Mouse (Mus musculus): Measurements from ENCODE around the gene Gdpd3. TPM values are rescaled to one million over a fixed set of nuclear protein-coding genes. Genes with fewer than 3 reads are reported as not detected.
"Not testable (repeated sequence)": the region's sequence is repeated elsewhere in the genome, so short reads cannot be mapped to it uniquely, and the experiment has no call there.

The Gdpd3 gene
- polyA plus RNA-seq, 1 experiment from 2014 or later, result 0.55 TPM

DNA sequence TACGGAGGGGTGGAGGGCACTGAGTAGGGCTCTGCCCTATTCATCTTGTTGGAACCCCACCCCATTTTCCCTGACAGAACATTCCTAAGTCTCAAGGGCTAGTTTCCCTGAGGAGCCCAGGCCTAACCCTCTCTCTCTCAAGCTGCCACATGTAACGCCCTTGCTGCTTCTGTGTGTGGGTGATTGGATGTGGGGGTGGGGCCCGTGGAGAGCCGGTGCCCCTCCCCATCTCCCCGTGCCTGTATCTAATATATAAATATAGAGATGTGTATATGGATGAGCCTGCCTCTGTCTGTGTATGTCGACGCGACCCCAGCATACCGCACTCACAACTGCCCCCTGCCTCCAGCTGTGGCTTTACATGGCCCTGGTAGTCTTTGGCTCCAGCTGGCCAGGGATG is 594 bp upstream of the Gdpd3 start:
- no peaks in the 10 kb centered on the region for H3K9me3 ChIP-seq
- H3K27me3 ChIP-seq (ENCODE audit: insufficient read depth, poor library complexity, severe bottlenecking), result no peaks in the 10 kb centered on the region
- peaks cover 26% of the 10 kb centered on the region for H3K4me1 ChIP-seq (replicated peaks)
- H3K4me3 ChIP-seq, result no peak overlapping the region
- H3K36me3 ChIP-seq, result peaks cover 94% of the 10 kb centered on the region
- no peak overlapping the region for H3K27ac ChIP-seq
- no peak for DNase-seq (ENCODE audit: low spot score)
- 94% methylated on average over 9 of the region's 9 CpGs for WGBS

DNA sequence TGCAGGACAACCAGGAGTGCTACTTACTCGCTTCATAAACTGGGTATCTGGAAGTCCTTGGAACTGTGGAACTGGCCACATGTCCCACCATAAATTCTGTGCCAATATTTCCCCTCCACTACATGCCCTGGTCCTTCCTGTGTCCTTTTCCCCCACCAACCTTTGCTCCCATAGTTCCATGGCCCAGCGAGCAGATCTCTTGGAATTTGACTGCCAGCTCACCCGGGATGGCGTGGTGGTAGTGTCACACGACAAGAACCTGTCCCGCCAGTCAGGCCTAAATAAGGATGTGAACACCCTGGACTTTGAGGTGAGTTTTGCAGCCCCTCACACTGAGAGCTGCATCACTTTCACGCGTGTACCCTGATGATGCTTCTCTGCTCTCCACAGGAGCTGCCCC is 867 bp downstream of the Gdpd3 start:
- no peak overlapping the region for H3K4me3 ChIP-seq
- H3K9me3 ChIP-seq, result no peaks in the 10 kb centered on the region
- H3K36me3 ChIP-seq, result peaks cover 91% of the 10 kb centered on the region
- peaks cover 12% of the 10 kb centered on the region for H3K4me1 ChIP-seq (replicated peaks)
- WGBS, result 92% methylated on average over 8 of the region's 8 CpGs
- no peak for DNase-seq (ENCODE audit: low spot score)
- no peaks in the 10 kb centered on the region for H3K27me3 ChIP-seq (ENCODE audit: insufficient read depth, poor library complexity, severe bottlenecking)
- H3K27ac ChIP-seq, result no peak overlapping the region

DNA sequence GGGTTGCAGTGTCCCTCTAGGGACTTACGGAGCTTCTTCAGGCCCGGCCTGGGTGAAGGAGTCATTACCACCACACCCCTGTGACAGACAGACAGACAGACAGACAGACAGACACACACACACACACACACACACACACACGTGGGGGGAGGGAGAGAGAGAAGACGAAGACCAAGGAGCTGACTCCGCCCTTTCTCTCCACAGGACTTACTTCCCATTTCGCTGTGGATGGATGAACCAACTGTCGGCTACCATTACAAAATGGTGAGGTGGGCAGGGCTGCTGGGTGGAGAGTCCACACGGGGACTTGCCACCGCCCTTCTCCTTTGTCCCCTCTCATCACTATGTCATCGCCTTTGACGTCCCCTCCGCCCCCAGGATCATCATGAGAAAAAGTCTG is 4.7 kb downstream of the Gdpd3 start:
- Histone ChIP-seq H3K9me3 (no peaks in the 10 kb centered on the region), H3K27me3 (ENCODE audit: insufficient read depth, poor library complexity, severe bottlenecking) (no peaks in the 10 kb centered on the region), H3K4me3 (no peak overlapping the region), H3K27ac (no peak overlapping the region), H3K36me3 (peaks cover 66% of the 10 kb centered on the region), H3K4me1 (replicated peaks) (peaks cover 3% of the 10 kb centered on the region)
- DNase-seq (ENCODE audit: low spot score), result no peak
- WGBS, result 84% methylated on average over 12 of the region's 12 CpGs

DNA sequence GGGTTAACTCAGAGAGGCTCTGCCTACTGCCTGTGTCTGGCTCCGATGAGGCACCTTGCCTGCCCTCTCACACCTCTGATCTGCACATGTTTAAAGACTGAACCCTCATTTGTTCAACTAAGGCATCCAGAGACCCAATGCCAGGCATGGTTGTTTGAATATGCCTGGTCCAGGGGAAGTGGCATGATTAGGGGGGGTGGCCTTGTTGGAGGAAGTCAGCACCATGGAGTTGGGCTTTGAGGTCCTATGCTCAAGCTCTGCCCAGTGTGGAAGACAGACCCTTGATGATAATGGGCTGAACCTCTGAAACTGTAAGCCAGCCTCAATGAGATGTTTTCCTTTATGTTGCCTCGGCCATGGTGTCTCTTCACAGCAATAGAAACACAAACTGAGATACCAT is 7.2 kb downstream of the Gdpd3 start:
- WGBS, result 88% methylated on average over 2 of the region's 2 CpGs

DNA sequence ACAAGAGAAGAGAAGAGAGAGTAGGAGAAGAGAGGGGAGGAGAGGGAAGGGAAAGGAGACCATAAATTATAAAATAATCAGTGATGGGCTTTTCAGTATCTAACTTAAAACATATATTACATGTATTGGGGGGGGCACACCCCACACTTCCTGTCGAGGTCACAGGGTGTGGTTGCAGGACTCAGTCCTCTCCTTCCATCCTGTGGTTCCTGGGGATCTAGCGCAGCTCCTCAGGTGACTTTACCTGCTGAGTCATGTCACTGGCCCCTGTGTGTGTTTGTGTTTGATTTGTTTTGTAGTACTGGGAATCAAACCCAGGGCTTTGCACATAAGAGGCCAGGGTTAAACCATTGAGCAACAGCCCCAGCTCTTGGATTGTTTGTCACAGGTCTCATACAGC is 8.3 kb downstream of the Gdpd3 start:
- no peak overlapping the region for H3K27ac ChIP-seq
- no peak for DNase-seq (ENCODE audit: low spot score)
- WGBS, result 77% methylated on average over 2 of the region's 2 CpGs
- H3K36me3 ChIP-seq, result peaks cover 30% of the 10 kb centered on the region
- peaks cover 29% of the 10 kb centered on the region for H3K4me1 ChIP-seq (replicated peaks)
- H3K27me3 ChIP-seq (ENCODE audit: insufficient read depth, poor library complexity, severe bottlenecking), result no peaks in the 10 kb centered on the region
- H3K9me3 ChIP-seq, result no peaks in the 10 kb centered on the region
- no peak overlapping the region for H3K4me3 ChIP-seq

More for the DNA sequence above, 7.2 kb downstream of the Gdpd3 start:
- peaks cover 28% of the 10 kb centered on the region for H3K4me1 ChIP-seq (replicated peaks)
- H3K27ac ChIP-seq, result no peak overlapping the region
- H3K27me3 ChIP-seq (ENCODE audit: insufficient read depth, poor library complexity, severe bottlenecking), result no peaks in the 10 kb centered on the region
- no peak for DNase-seq (ENCODE audit: low spot score)
- no peaks in the 10 kb centered on the region for H3K9me3 ChIP-seq
- H3K36me3 ChIP-seq, result peaks cover 41% of the 10 kb centered on the region
- H3K4me3 ChIP-seq, result no peak overlapping the region

DNA sequence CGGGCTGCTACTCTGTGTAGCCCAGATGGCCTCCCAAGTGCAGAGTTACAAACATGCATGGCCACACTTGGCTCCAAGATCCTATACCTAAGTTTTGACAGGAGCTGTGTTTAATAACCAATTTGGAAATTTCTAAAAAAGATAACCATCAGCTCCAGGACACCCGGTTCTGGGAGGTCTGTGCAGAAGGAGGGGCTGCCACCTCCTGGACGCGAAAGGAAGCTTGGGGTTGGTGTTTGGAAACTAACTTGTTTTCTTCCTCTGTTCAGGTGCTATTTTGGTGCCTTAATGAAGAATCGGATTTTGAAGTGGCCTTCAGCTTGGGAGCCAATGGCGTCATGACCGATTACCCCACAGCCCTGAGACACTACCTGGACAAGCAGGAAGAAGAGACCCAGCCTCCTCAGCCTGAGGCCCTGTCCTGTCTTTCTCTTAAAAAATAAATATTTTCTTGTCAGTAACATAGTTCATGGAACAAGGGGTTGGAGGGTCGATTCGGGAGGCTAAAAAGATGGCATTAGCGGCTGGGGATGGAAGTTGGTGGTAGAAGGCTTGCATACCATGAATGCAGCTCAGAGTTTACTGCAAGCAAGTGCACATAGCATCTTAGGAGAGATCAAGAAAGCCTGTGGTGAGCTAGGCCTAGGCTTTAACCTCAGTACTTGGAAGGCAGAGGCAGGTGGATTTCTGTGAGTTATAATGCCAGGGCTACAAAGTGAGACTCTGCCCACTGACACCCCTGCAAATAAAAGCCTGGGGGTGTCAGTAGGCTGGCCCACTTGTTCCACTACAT is 9.2 kb downstream of the Gdpd3 start:
- DNase-seq (ENCODE audit: low spot score), result no peak
- Histone ChIP-seq H3K36me3 (peaks cover 21% of the 10 kb centered on the region), H3K4me1 (replicated peaks) (peaks cover 39% of the 10 kb centered on the region), H3K27ac (peak overlapping the region; percentile 98), H3K4me3 (0 out of 2 replicates have a peak overlapping the region, but pooled peaks have one; percentile 89), H3K27me3 (ENCODE audit: insufficient read depth, poor library complexity, severe bottlenecking) (no peaks in the 10 kb centered on the region), H3K9me3 (no peaks in the 10 kb centered on the region)
- WGBS, result 82% methylated on average over 10 of the region's 10 CpGs

DNA sequence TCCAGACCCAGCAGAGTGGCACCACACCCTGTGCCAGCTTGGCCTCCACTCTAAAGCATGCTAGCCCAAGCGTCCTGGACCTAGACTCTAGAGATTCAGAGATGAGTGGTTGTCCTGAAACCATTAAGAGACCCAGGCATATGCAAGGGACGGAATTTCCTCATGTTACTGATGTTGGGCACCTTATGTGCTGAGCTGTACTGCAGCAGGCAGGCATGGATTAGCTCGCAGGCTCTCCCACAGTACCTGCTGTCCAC is 9.8 kb downstream of the Gdpd3 start:
- Histone ChIP-seq H3K4me1 (replicated peaks) (peaks cover 44% of the 10 kb centered on the region), H3K9me3 (no peaks in the 10 kb centered on the region), H3K27ac (peak overlapping the region; percentile 98), H3K36me3 (peaks cover 15% of the 10 kb centered on the region), H3K4me3 (peak overlapping the region; percentile 89), H3K27me3 (ENCODE audit: insufficient read depth, poor library complexity, severe bottlenecking) (no peaks in the 10 kb centered on the region)
- DNase-seq (ENCODE audit: low spot score), result no peak
- 68% methylated on average over 3 of the region's 3 CpGs for WGBS

DNA sequence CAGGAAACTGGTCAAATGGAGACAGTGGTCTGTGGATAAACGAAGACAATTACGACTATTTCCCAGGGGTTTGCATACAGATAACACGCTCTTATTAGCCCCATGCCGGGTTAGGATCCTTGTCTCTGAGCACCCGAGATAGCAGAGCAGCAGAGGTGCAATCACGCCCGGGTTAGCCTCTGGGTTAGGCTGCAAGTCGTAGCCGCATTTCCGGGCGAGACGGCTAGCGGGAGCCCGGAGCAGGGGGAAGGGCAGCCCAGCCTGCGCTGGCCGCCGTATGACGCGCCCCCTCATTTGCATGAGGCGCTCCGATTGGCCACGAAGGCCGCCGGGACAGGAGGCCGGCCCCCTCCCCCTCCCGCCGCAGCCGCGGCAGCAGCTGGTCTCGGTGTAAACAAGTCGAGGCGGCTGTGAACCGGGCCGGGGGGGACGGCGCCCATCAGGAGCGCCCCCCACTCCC is 10.5 kb downstream of the Gdpd3 start, which contains the start of gene Ypel3:
Gene Ypel3, plus strand, starts transcription at position 358 of the 460 bp plus-strand sequence.
- under 1% methylated on average over 37 of the region's 37 CpGs for WGBS
- no peaks in the 10 kb centered on the region for H3K9me3 ChIP-seq
- peaks cover 11% of the 10 kb centered on the region; the same call in 1 of the 2 replicates for H3K36me3 ChIP-seq
- DNase-seq (ENCODE audit: low spot score), result peak; percentile 93
- no peaks in the 10 kb centered on the region for H3K27me3 ChIP-seq (ENCODE audit: insufficient read depth, poor library complexity, severe bottlenecking)
- H3K27ac ChIP-seq, result peak within 1 kb of the TSS; percentile 98
- H3K4me3 ChIP-seq, result peak within 1 kb of the TSS; percentile 89
- H3K4me1 ChIP-seq (replicated peaks), result peaks cover 51% of the 10 kb centered on the region

DNA sequence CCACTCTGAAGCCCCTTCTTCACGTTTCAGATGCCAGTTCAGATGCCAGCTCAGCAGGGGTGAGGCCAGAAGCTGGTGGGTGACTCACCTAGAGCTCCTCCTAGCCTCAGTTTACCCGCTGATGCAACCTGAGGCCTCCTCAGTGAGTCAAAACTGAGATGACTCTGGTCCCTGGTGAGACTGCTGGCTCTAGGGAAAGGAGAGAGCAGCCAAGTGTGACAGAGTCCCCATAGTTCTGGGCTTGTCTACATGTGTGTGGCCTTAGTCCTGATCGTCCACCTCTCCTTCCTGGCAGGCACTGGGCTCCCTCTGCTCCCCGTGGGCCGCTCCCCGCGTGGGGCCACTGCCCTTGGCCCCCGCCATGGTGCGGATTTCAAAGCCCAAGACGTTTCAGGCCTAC is 11.3 kb downstream of the Gdpd3 start:
- DNase-seq (ENCODE audit: low spot score), result peak; percentile 9
- peak overlapping the region; percentile 98 for H3K27ac ChIP-seq
- H3K4me3 ChIP-seq, result peak overlapping the region; percentile 89
- peaks cover 11% of the 10 kb centered on the region for H3K36me3 ChIP-seq
- WGBS, result 47% methylated on average over 10 of the region's 10 CpGs
- H3K4me1 ChIP-seq (replicated peaks), result peaks cover 59% of the 10 kb centered on the region
- no peaks in the 10 kb centered on the region for H3K9me3 ChIP-seq
- H3K27me3 ChIP-seq (ENCODE audit: insufficient read depth, poor library complexity, severe bottlenecking), result no peaks in the 10 kb centered on the region

DNA sequence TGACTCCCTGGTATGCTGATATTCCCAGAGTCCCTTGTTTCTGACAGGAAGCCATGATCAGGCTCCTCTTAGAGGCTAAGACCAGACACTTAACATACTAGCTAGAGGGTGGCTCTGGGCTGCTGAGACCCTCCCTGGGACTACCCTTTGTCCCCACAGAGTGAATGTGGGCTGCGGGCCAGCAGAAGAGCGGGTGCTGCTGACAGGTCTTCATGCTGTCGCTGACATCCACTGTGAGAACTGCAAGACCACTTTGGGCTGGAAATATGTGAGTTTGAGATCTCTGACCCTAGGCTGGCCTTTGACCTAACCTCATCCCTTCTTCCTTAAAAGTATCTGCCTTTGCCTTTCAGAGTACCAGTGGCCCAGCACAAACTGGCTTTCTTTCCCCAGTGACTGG is 12.0 kb downstream of the Gdpd3 start:
- WGBS, result 68% methylated on average over 3 of the region's 3 CpGs
- H3K27me3 ChIP-seq (ENCODE audit: insufficient read depth, poor library complexity, severe bottlenecking), result no peaks in the 10 kb centered on the region
- H3K36me3 ChIP-seq, result peaks cover 12% of the 10 kb centered on the region
- no peaks in the 10 kb centered on the region for H3K9me3 ChIP-seq
- peak overlapping the region; percentile 98 for H3K27ac ChIP-seq
- peak overlapping the region; percentile 89 for H3K4me3 ChIP-seq
- DNase-seq (ENCODE audit: low spot score), result no peak
- peaks cover 66% of the 10 kb centered on the region for H3K4me1 ChIP-seq (replicated peaks)

DNA sequence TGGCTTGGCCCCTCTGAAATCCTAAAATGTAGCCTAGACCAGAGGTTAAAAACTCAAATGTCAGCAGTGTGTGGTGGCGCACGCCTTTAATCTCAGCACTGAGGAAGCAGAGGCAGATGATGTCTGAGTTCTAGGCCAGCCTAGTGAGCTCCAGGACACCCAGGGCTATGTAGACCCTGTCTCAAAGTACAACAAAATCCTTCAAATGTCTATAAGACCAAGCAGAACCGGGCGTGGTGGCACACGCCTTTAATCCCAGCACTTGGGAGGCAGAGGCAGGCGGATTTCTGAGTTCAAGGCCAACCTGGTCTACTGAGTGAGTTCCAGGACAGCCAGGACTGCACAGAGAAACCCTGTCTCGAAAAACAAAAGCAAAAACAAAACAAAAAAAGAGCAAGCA is 13.0 kb downstream of the Gdpd3 start:
- H3K27me3 ChIP-seq (ENCODE audit: insufficient read depth, poor library complexity, severe bottlenecking); H3K9me3 ChIP-seq; DNase-seq (ENCODE audit: low spot score); H3K4me3 ChIP-seq: not testable (repeated sequence)
- Histone ChIP-seq H3K27ac (peak overlapping the region; percentile 87; the same call in 1 of the 2 replicates), H3K4me1 (replicated peaks) (peaks cover 67% of the 10 kb centered on the region), H3K36me3 (peaks cover 15% of the 10 kb centered on the region)
- 89% methylated on average over 7 of the region's 7 CpGs for WGBS

DNA sequence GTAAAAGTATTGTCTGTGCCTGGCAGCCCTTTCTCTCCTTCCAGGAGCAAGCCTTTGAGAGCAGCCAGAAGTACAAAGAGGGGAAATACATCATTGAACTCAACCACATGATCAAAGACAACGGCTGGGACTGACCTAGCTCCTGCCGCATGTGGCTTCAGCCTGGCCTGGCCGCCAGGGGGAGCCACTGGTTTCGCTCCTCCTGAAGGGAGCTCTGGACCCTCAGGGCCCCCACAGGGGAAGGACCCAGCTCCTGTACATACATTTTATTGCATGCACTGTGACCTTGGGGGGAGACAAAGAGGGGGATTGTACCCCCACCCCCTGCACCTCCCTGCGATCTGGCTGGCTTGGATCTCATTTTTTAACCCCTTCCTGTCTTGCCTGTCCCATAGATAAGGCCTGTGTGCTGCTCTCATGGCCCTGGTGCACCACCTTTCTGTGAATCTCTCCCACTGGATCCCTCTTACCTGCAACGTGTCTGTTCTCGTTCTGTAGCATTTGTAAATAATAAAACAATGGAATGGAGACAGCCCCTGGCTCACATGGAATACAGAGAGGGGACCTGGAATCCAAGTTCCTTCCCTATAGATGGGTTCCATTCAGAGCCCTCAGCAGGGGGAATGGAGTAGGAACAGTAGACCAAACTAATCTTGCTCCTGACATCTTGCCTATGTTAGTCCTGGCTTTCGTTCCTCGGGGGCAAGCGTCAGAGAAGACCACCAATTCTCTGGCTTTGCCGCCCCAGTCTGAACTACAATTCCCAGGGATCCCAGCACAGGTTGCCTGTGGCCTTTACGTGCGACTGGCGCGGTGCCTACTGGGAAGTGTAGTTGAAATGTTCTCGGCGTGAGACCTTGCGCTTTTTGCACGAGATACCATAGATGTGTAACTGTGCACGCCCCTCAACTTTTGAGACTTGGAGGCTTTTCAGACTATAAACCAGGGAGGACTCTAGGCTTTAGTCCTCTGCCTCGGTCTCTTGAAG is 14.1 kb downstream of the Gdpd3 start:
- 2% methylated on average over 21 of the region's 21 CpGs for WGBS
- peak; percentile 90 for DNase-seq (ENCODE audit: low spot score)
- Histone ChIP-seq H3K9me3 (no peaks in the 10 kb centered on the region), H3K27me3 (ENCODE audit: insufficient read depth, poor library complexity, severe bottlenecking) (no peaks in the 10 kb centered on the region), H3K4me3 (peak overlapping the region; percentile 57), H3K27ac (peak overlapping the region; percentile 87), H3K4me1 (replicated peaks) (peaks cover 67% of the 10 kb centered on the region), H3K36me3 (peaks cover 27% of the 10 kb centered on the region)
